Mouse (Mus musculus): ENCODE data around the gene Hvcn1. TPM values are rescaled to one million over a fixed set of nuclear protein-coding genes. Genes with fewer than 3 reads are reported as not detected.

Hvcn1 gene
- polyA plus RNA-seq (2015; fragmentation: Nextera tagmentation; extraction: Ambion mirVana), result 12.2 and 14.3 TPM in 2 replicates

DNA sequence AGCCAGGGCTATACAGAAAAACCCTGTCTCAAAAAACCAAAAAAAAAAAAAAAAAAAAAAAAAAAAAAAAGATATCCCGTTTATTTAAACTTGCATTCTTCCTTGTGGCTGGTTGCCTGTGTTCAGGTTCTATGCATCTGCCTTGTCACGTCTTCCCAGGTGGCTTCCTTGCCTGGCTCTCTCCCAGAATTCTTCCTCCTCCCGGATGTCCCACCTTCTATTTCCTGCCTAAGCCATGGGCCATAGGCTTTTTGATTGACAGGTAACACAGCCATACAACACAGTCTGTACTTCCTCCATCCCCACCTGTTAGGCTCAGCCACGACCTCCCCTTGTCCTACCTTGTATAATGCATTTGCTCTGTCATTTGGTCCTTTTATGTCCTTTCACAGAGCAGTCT is at the start of gene Hvcn1:
Gene Hvcn1 (plus strand): TSS at position 330 of the 400 bp plus-strand sequence.
- no peak within 1 kb of the TSS for H3K9ac ChIP-seq
- H3K9me3 ChIP-seq (replicated peaks), result no peaks in the 10 kb centered on the region
- H3K36me3 ChIP-seq, result no peaks in the 10 kb centered on the region
- H3K4me3 ChIP-seq (replicated peaks), result no peak within 1 kb of the TSS
- whole genome bisulfite sequencing, result 61% methylated on average over 4 of the region's 4 CpGs
- H3K27ac ChIP-seq, result no peak within 1 kb of the TSS
- H3K27me3 ChIP-seq, result no peaks in the 10 kb centered on the region
- H3K4me1 ChIP-seq, result peaks cover 23% of the 10 kb centered on the region
- no peak for ATAC-seq (replicated peaks; ENCODE audit: low FRiP score)
- no peak within 1 kb of the TSS for H3K4me2 ChIP-seq

DNA sequence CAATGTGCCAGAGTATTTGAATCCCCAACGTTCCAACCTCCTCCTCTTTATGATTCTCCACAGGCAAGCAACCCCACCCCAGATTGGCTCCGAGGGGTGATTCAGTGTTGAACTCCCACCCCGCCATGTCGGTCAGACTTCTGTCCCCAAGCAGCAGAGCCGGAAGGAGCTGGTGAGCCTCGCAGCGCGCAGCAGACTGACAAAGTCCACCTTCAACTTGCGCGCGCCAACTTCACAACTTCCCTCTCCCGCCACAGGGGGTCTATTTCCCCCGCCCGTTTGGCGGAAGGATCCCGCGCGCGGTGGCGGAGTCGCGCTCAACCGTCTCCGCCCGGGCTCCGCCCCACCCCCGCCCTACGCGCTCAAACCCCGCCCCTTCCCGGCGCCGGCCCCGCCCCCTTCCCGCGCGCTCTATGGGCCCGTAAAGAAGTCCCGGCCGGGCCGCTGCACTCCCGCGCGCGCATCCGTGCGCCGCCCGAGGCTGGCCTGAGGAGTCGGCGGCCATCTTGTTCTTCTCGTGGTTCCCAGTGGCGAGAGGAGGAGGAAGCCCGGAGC is 48.7 kb upstream of the Hvcn1 start, which contains the start of gene Ppp1cc:
Gene Ppp1cc (plus strand): TSS at position 452 of the 555 bp plus-strand sequence.
- Histone ChIP-seq H3K4me3 (replicated peaks) (peak within 1 kb of the TSS; percentile 63), H3K9me3 (replicated peaks) (no peaks in the 10 kb centered on the region), H3K4me2 (peak within 1 kb of the TSS; percentile 83), H3K27me3 (no peaks in the 10 kb centered on the region), H3K27ac (peak within 1 kb of the TSS; percentile 94), H3K4me1 (peaks cover 66% of the 10 kb centered on the region), H3K36me3 (peaks cover 24% of the 10 kb centered on the region), H3K9ac (peak within 1 kb of the TSS; percentile 77)
- 1% methylated on average over 52 of the region's 54 CpGs for WGBS
- ATAC-seq (replicated peaks; ENCODE audit: low FRiP score), result peak; percentile 95

DNA sequence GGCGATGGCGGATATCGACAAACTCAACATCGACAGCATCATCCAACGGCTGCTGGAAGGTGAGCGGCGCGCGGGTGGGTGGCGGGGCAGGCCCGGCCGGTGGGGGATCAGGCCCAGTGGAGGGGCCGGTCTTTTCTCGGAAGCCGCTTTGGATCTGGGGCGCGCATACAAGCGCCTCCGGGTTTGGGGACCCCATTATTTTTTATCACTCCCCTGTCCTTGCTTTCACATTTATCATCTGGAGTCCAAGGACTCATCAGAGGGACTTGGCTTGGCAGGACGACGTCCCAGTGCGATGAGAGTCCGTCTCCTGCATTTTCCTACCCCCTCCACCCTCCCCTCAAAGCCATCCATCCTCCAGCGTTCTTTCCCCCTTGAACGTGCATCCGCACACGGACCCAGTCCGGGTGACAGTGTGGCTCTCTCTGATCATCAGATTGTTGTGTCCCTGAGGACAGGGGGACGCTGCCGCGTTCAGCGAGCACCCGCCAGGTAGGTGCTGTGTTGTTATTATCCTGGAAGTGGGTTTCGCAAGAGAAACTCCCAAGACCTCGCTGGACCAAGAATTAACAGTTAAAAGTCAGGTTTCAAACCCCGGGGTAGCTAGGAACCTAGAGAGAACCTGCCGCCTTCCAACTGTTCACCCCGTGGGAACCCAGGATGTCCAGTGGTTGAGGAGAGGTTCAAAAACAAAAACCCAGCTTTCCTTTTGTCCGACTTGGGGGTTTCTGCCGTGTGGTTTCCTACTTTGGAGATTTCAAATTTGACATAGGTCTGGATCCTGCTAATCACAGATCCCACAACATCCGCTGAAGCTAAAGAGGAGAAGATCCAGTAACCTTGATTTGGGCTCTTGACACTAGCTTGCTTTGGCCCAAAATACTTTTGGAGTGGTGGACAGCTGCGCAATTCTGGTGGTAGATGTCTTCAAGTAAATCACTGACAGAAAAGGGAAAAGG is 47.8 kb upstream of the Hvcn1 start:
- H3K4me2 ChIP-seq, result peak overlapping the region; percentile 64
- H3K9ac ChIP-seq, result peak overlapping the region; percentile 77
- no peak; the same call in 1 of the 2 replicates for ATAC-seq (replicated peaks; ENCODE audit: low FRiP score)
- H3K9me3 ChIP-seq (replicated peaks), result no peaks in the 10 kb centered on the region
- peak overlapping the region; percentile 63 for H3K4me3 ChIP-seq (replicated peaks)
- WGBS, result 1% methylated on average over 42 of the region's 42 CpGs
- no peaks in the 10 kb centered on the region for H3K27me3 ChIP-seq
- H3K4me1 ChIP-seq, result peaks cover 72% of the 10 kb centered on the region
- H3K36me3 ChIP-seq, result peaks cover 32% of the 10 kb centered on the region
- peak overlapping the region; percentile 83 for H3K27ac ChIP-seq

DNA sequence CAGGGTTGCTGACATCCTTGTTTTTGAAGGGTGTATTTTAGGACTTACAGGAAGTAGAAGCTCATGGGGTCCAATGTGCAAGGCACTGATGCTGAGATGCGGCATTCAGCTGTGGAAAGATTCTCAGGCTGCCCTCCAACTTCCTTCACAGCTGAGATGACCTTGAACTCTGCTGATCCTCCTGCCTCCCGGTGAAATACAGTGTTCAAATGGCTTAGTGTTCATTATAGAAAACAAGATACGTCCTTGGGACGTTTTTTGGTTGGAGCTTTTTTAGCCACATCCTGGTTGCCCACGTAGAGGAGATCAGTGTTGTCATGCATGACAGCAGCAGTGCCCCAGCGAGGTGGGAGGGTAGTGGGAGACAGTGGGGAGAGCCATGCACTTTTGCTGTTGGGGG is 43.4 kb upstream of the Hvcn1 start:
- H3K9me3 ChIP-seq (replicated peaks), result no peaks in the 10 kb centered on the region
- H3K9ac ChIP-seq, result no peak overlapping the region
- H3K4me3 ChIP-seq (replicated peaks), result no peak overlapping the region
- H3K27ac ChIP-seq, result no peak overlapping the region
- peak overlapping the region; percentile 32; the same call in 1 of the 2 replicates for H3K4me2 ChIP-seq
- H3K27me3 ChIP-seq, result no peaks in the 10 kb centered on the region
- peaks cover 76% of the 10 kb centered on the region for H3K36me3 ChIP-seq
- no peak for ATAC-seq (replicated peaks; ENCODE audit: low FRiP score)
- 20% methylated on average over 6 of the region's 6 CpGs for WGBS
- H3K4me1 ChIP-seq, result peaks cover 81% of the 10 kb centered on the region

DNA sequence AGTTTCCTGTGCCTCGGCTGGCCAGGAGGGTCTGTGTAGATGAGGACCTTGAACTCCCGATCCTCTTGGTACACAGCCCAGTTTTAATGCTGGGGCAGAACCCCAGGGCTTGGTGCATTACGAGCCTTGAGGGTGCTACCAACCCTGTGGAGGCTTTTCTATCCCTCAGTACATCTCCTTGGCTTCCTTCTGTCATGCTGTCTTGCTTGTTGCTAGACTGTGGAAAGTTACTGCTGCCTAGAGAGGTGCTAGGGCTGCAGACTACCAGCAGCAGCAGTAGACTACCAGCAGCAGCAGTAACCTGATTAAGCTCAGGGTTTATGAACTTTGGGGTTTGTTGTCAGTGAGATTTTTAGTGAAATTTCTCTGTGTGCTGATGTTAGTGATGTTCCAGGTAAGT is 42.6 kb upstream of the Hvcn1 start:
- peaks cover 84% of the 10 kb centered on the region for H3K36me3 ChIP-seq
- 57% methylated on average over 3 of the region's 3 CpGs for WGBS
- no peaks in the 10 kb centered on the region for H3K27me3 ChIP-seq
- no peak overlapping the region for H3K4me2 ChIP-seq
- H3K9me3 ChIP-seq (replicated peaks), result no peaks in the 10 kb centered on the region
- H3K27ac ChIP-seq, result no peak overlapping the region
- H3K4me1 ChIP-seq, result peaks cover 81% of the 10 kb centered on the region
- no peak overlapping the region for H3K9ac ChIP-seq
- no peak for ATAC-seq (replicated peaks; ENCODE audit: low FRiP score)
- no peak overlapping the region for H3K4me3 ChIP-seq (replicated peaks)

DNA sequence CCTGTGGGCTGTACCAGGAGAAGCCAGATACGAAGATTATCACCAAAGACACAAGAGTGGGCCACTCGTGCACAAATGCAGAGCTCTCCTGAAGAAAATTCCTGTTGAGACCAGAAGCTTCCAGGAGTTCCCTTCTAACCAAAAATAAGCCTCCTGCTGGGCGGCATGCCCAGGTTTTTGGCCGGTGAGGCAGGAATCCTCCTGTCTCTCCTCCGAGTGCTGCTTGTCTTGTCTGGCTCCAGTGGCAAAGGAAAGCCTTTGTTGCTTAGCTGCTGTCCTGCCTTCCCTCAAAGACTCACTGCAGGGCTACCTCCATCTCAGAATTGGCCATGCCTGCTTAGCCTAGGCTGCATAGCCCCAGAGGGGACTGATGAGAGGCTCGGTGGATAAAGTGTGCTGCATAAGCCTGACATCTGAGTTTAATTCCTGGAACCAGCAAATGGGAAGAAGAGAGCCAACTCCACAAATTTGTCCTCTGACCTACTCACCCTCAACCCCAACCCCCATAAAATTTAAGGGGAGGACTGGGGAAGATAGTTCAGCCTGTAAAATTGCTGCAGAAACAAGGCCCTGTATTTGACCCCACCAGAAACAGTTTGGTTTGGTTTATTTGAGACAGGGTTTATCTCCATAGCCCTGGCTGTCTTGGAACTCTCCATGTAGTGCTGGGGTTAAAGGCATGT is 41.2 kb upstream of the Hvcn1 start:
- peaks cover 70% of the 10 kb centered on the region for H3K4me1 ChIP-seq
- ATAC-seq (replicated peaks; ENCODE audit: low FRiP score), result no peak
- H3K9ac ChIP-seq, result no peak overlapping the region
- H3K4me3 ChIP-seq (replicated peaks), result no peak overlapping the region; the same call in 1 of the 2 replicates
- peak overlapping the region; percentile 12 for H3K4me2 ChIP-seq
- 55% methylated on average over 6 of the region's 6 CpGs for WGBS
- H3K36me3 ChIP-seq, result peaks cover 97% of the 10 kb centered on the region
- peak overlapping the region; percentile 34 for H3K27ac ChIP-seq
- no peaks in the 10 kb centered on the region for H3K9me3 ChIP-seq (replicated peaks)
- H3K27me3 ChIP-seq, result no peaks in the 10 kb centered on the region

DNA sequence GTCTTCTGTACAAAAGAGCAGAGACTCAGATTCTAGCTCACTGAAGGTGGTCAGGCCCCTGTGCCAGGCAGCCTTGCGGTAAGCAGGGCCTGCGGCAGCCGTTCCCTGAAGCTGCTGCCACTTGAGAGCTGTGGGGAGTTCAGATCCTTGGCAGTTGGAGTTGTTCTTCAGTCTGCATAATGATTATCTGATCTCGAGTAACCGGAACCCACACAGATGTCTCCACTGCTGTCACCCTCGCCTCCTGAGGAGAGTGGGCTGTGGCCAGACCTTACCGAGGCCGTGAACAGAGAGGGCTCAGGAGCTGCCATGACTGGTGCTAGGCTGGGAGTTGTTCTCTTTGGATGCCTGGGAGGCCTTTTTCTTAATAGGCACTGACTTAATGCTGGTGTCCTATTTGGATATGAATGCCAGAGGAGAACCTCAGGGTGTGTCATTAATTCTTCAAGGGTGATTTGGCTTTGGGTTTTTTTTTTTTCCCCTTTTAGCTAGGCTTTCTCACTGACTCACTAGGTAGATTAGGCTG is 39.9 kb upstream of the Hvcn1 start:
- WGBS, result 41% methylated on average over 8 of the region's 8 CpGs
- no peaks in the 10 kb centered on the region for H3K9me3 ChIP-seq (replicated peaks)
- H3K9ac ChIP-seq, result 0 out of 2 replicates have a peak overlapping the region, but pooled peaks have one; percentile 5
- H3K27ac ChIP-seq, result peak overlapping the region; percentile 29; the same call in 1 of the 2 replicates
- H3K4me1 ChIP-seq, result peaks cover 57% of the 10 kb centered on the region
- H3K27me3 ChIP-seq, result no peaks in the 10 kb centered on the region
- no peak overlapping the region for H3K4me3 ChIP-seq (replicated peaks)
- peak overlapping the region; percentile 7; the same call in 1 of the 2 replicates for H3K4me2 ChIP-seq
- H3K36me3 ChIP-seq, result peaks cover 97% of the 10 kb centered on the region
- ATAC-seq (replicated peaks; ENCODE audit: low FRiP score), result no peak

DNA sequence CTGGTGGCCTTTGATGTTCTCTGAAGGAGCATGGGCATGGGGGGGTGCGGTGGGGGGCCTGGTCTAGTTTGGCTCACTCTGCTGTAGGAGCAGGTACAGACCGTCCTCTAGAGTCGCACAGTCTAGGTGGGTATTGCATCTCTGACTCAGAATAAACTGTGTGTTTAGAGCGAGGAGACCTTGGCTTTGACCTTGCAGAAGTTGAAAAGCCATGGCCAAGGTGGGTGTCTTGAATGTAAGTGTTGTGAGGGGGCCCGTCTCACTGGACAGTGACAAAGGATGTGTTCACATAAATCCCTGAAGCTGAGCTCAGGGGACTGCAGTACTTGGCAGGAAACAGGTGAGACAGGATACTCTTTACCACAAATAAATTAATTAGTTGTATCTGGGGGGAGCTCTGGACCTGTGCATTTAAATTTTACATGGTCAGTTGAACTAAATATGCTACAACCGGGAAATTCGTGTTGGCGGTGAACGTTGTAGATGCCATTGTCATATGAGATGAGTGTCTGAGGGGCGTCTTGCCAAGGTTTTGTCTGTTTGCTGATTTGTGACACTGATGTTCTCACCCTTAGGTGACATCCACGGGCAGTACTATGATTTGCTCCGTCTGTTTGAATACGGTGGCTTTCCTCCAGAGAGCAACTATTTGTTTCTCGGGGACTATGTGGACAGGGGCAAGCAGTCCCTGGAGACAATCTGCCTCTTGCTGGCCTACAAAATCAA is 38.1 kb upstream of the Hvcn1 start:
- H3K4me3 ChIP-seq (replicated peaks), result no peak overlapping the region
- WGBS, result 79% methylated on average over 14 of the region's 14 CpGs

DNA sequence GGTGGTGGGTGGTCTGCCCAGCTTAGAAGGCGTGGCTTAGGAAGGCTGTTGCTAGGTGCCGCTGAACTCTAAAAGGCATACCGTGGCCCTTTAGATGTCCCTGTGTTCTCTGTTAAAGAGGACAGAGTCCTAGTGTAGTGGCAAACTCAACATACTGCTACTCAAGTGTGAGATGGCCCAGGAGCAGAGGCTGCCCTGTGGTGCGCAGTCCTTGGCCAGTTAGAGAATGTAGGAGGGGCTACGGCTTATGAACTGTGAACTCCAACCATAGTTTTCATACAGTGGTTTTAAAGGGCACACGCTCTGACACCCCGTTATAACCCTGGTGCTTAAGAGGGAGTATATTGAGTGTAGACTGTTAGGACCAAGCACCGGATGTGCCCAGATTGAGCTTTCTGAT is 35.5 kb upstream of the Hvcn1 start:
- Histone ChIP-seq H3K36me3 (peaks cover 87% of the 10 kb centered on the region), H3K4me3 (replicated peaks) (no peak overlapping the region), H3K9ac (no peak overlapping the region), H3K4me1 (peaks cover 18% of the 10 kb centered on the region), H3K27ac (no peak overlapping the region), H3K9me3 (replicated peaks) (no peaks in the 10 kb centered on the region), H3K4me2 (no peak overlapping the region), H3K27me3 (no peaks in the 10 kb centered on the region)
- WGBS, result 94% methylated on average over 8 of the region's 8 CpGs
- ATAC-seq (replicated peaks; ENCODE audit: low FRiP score), result no peak

More for the DNA sequence above, 38.1 kb upstream of the Hvcn1 start:
- peaks cover 100% of the 10 kb centered on the region for H3K36me3 ChIP-seq
- no peak for ATAC-seq (replicated peaks; ENCODE audit: low FRiP score)
- H3K27ac ChIP-seq, result no peak overlapping the region
- no peaks in the 10 kb centered on the region for H3K9me3 ChIP-seq (replicated peaks)
- no peaks in the 10 kb centered on the region for H3K27me3 ChIP-seq
- H3K4me1 ChIP-seq, result peaks cover 39% of the 10 kb centered on the region
- no peak overlapping the region for H3K9ac ChIP-seq
- no peak overlapping the region for H3K4me2 ChIP-seq

DNA sequence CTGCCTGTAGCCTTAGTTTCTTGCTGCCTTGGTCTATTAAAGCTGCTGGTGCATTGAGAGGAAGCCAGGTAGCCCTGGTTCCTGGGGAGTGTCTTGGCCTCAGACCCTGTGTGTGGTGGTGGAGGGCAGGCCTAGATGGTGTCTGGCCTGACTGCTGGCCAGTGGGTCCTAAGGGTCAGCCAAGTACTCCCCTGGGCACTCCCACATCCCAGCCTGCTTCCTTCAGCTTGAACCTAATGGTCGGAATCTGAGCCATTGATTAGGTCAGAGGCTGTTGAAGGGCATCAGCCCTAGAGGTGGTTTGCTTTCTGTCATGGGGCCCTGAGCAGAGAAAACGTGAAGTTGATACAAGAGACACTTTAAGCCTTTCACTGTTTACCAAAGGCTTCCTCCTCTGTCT is 31.2 kb upstream of the Hvcn1 start:
- no peaks in the 10 kb centered on the region for H3K27me3 ChIP-seq
- H3K9ac ChIP-seq, result no peak overlapping the region
- 30% methylated on average over 2 of the region's 2 CpGs for WGBS
- H3K4me2 ChIP-seq, result no peak overlapping the region
- H3K36me3 ChIP-seq, result peaks cover 56% of the 10 kb centered on the region
- peak; percentile 68 for ATAC-seq (replicated peaks; ENCODE audit: low FRiP score)
- H3K27ac ChIP-seq, result peak overlapping the region; percentile 54; the same call in 1 of the 2 replicates
- H3K9me3 ChIP-seq (replicated peaks), result no peaks in the 10 kb centered on the region
- H3K4me3 ChIP-seq (replicated peaks), result no peak overlapping the region
- peaks cover 12% of the 10 kb centered on the region for H3K4me1 ChIP-seq

DNA sequence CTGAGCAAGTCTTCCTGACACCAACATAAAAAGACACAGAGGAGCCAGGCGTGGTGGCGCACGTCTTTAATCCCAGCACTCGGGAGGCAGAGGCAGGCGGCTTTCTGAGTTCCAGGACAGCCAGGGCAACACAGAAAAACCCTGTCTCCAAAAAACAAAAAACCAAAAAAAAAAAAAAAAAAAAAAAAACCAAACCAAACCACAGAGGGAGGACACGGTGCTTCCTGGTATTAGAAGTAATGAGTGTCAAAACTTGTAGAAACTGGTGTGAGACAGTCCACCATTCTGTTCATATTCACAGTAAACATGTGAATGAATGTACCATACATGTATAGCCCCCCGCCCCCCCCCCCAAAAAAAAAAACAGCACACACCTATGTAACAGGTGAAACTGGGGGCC is 30.6 kb upstream of the Hvcn1 start:
- Histone ChIP-seq H3K9me3 (replicated peaks) (no peaks in the 10 kb centered on the region), H3K9ac (no peak overlapping the region), H3K27me3 (no peaks in the 10 kb centered on the region), H3K4me1 (peaks cover 12% of the 10 kb centered on the region), H3K27ac (0 out of 2 replicates have a peak overlapping the region, but pooled peaks have one; percentile 54), H3K36me3 (peaks cover 50% of the 10 kb centered on the region), H3K4me2 (no peak overlapping the region), H3K4me3 (replicated peaks) (no peak overlapping the region)
- no peak for ATAC-seq (replicated peaks; ENCODE audit: low FRiP score)
- 74% methylated on average over 7 of the region's 7 CpGs for WGBS

Data from kidney, embryonic 15.5 days (tissue).